Mouse (Mus musculus) liver, embryonic 11.5 days (tissue): ENCODE measurements at regions not wholly inside any gene's neighbourhood (a gene's known extent, or its start where the extent isn't known, plus 50 kb on each side); places are given as distances from the start of the nearest gene placed in this dataset.

Experiments used
- ATAC-seq: fragments of 200-750 bp; cut with Nextera tagmentation; replicated peaks from 2 replicates; pipeline ENCODE4 v1.8.0; 2017; ENCODE audit warnings: moderate number of reproducible peaks, mild to moderate bottlenecking, moderate TSS enrichment, moderate library complexity; ENCODE audit not compliant: low FRiP score
- DNase-seq: peaks from one replicate; pipeline ENCODE4 v3.0.0-alpha.2; 2017; ENCODE audit warnings: low spot score
- H3K27ac ChIP-seq: fragments of 300-500 bp; sonication (generic); 2 replicates; pipeline ENCODE4 v1.5.1; 2014; ENCODE audit warnings: mild to moderate bottlenecking, low read depth, low read length, control low read depth
- H3K27me3 ChIP-seq: fragments of 300-500 bp; sonication (generic); replicated peaks from 2 replicates; pipeline ENCODE4 v1.6.1; 2014; ENCODE audit warnings: low read length, mixed read lengths; ENCODE audit not compliant: control insufficient read depth, insufficient read depth
- H3K36me3 ChIP-seq: fragments of 300-500 bp; sonication (generic); 2 replicates; pipeline ENCODE4 v1.6.1; 2014; ENCODE audit warnings: mild to moderate bottlenecking, low read length, moderate library complexity, mixed read lengths; ENCODE audit not compliant: control insufficient read depth, insufficient read depth
- H3K4me1 ChIP-seq: fragments of 300-500 bp; sonication (generic); replicated peaks from 2 replicates; pipeline ENCODE4 v1.6.1; 2014; ENCODE audit warnings: low read length, mixed read lengths; ENCODE audit not compliant: control insufficient read depth, insufficient read depth
- H3K4me2 ChIP-seq: fragments of 300-500 bp; sonication (generic); 2 replicates; pipeline ENCODE4 v1.6.1; 2014; ENCODE audit warnings: mild to moderate bottlenecking, control low read depth, moderate library complexity
- H3K4me3 ChIP-seq: fragments of 300-500 bp; sonication (generic); 2 replicates; pipeline ENCODE4 v1.5.1; 2014; ENCODE audit warnings: low read depth, low read length, control low read depth
- H3K9ac ChIP-seq: fragments of 300-500 bp; sonication (generic); 2 replicates; pipeline ENCODE4 v1.6.1; 2014; ENCODE audit warnings: low read depth, low read length, control low read depth
- H3K9me3 ChIP-seq: fragments of 300-500 bp; sonication (generic); 2 replicates; pipeline ENCODE4 v1.6.1; 2016; ENCODE audit warnings: low read length, inconsistent platforms, mixed read lengths; ENCODE audit not compliant: control insufficient read depth
- WGBS: fragments of 180-500 bp; shearing (Covaris S2); extraction: QIAGEN DNeasy Blood & Tissue Kit; methylation state at CpG from one replicate; pipeline ENCODE4 v1.1.7; 2014; 5-methylcytosine and 5-hydroxymethylcytosine counted together

DNA sequence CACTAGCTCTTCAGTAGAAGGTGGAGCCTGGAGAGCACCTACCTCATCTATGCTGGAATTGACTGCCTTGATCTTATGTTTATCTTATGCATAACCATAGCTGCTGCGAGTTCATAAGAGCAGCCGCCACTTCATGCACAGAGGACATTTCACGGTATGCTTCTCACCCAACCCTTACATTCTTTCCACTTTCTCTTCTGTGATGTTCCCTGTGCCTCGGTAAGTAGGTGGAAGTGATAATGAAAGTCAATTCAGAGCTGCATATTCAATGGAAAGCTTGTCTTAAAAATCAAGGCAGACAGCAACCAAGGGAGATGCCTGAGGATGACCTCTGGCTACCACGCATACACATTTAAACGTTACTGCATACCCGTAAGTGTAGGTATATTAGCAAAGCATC lies 548.9 kb upstream of the Castor2 start:
- ATAC-seq (no peak), DNase-seq (no peak)
- Histone ChIP-seq H3K36me3 (no peaks in the 10 kb centered on the region), H3K4me1 (no peaks in the 10 kb centered on the region), H3K4me3 (no peak overlapping the region), H3K27ac (no peak overlapping the region), H3K9me3 (no peaks in the 10 kb centered on the region), H3K4me2 (no peak overlapping the region), H3K9ac (no peak overlapping the region), H3K27me3 (no peaks in the 10 kb centered on the region)
- 81% methylated on average over 7 of the region's 7 CpGs for WGBS

DNA sequence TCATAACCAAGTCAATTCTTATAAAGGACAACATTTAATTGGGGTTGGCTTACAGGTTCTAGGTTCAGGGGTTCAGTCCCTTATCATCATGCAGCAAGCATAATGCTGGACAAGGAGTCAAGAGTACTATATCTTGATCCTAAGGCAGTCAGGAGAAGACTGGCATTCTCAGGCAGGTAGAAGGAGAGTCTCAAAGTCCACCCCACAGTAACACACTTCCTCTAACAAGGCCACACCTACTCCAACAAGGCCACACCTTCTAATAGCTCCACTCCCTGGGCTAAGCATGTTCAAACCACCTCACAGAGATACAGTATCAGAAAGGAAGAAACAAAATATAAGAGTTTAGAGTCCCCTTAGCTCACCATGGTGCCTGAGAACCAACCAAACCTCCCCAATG lies 557.3 kb upstream of the Castor2 start:
- no peak overlapping the region for H3K4me3 ChIP-seq
- H3K4me2 ChIP-seq: no peak overlapping the region
- H3K27me3 ChIP-seq: no peaks in the 10 kb centered on the region
- ATAC-seq (no peak), DNase-seq (no peak)
- no peaks in the 10 kb centered on the region for H3K4me1 ChIP-seq
- no peak overlapping the region for H3K27ac ChIP-seq
- H3K36me3 ChIP-seq: no peaks in the 10 kb centered on the region
- H3K9me3 ChIP-seq: no peaks in the 10 kb centered on the region
- no peak overlapping the region for H3K9ac ChIP-seq

DNA sequence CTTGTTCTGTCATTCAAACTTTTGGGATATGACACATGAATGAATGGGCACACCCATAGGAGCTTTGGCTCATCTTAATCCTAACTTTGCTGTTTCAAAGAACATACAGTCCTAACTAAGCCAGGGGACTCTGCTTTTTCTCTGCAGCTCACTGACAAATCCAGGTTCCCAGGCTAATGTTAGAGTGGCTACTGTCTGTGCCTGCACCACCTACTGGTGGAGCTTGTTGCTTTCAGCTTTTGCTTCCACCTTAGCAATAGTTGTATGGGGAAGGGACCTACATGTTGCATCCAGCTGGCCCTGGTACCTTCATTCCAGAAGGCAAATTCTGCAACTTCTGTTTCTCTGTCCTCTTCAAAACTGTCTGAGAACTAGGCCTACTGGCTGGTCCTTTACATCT lies 566.8 kb upstream of the Castor2 start:
- Histone ChIP-seq H3K4me2 (no peak overlapping the region), H3K9ac (no peak overlapping the region), H3K4me3 (no peak overlapping the region), H3K9me3 (no peaks in the 10 kb centered on the region), H3K27ac (no peak overlapping the region), H3K27me3 (no peaks in the 10 kb centered on the region), H3K4me1 (no peaks in the 10 kb centered on the region), H3K36me3 (no peaks in the 10 kb centered on the region)
- no peak for ATAC-seq
- DNase-seq: no peak

DNA sequence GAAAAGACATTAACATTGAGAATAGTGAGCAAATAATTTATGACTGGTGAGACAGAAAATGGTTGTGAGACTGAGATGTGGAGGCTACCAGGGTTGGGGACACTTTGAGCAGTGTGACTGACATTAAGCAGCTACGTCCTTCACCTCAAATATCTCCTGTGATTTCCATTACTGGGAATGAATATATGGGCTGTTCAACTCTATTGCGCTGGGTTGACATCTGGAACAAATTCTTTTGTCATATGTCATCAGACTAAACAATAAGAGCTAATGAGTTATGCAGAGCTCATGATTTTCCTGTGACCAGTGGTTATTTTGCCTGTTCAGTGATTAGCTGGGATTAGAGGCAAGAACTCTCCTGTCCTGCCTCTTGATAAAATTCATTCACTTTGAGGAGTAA lies 593.9 kb upstream of the Castor2 start:
- Histone ChIP-seq H3K27me3 (no peaks in the 10 kb centered on the region), H3K9ac (no peak overlapping the region), H3K4me3 (no peak overlapping the region), H3K27ac (no peak overlapping the region), H3K4me1 (no peaks in the 10 kb centered on the region), H3K9me3 (no peaks in the 10 kb centered on the region), H3K36me3 (no peaks in the 10 kb centered on the region), H3K4me2 (no peak overlapping the region)
- WGBS: 72% methylated on average over 2 of the region's 2 CpGs
- no peak for DNase-seq
- no peak for ATAC-seq

DNA sequence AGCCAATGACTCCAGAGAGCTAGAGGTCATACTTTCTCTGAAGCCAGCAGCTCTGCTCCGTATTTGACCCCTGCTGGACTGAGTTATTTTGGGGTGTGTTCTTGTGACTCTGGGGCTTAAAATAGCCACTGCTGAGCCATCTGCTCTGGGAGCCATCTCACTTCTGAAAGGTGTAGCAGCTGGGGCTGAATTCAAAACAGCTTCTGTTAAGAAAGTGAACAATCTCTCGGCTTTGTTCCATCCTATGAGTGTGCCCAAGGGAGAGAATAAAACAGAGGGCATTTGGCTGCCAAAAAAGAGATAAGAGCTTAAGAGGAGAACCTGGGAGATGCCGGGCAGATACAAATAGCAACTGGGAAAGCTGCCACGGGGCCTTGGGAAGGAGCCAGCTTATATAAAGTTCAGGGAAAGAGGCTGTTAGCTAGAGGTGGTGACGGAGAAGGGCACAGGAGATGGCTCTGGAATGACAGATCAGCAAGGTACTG lies 611.7 kb upstream of the Castor2 start:
- Histone ChIP-seq H3K9ac (no peak overlapping the region), H3K9me3 (no peaks in the 10 kb centered on the region), H3K4me2 (no peak overlapping the region), H3K4me1 (no peaks in the 10 kb centered on the region), H3K27me3 (no peaks in the 10 kb centered on the region), H3K36me3 (no peaks in the 10 kb centered on the region), H3K4me3 (no peak overlapping the region), H3K27ac (no peak overlapping the region)
- ATAC-seq (no peak), DNase-seq (no peak)
- 42% methylated on average over 5 of the region's 5 CpGs for WGBS

DNA sequence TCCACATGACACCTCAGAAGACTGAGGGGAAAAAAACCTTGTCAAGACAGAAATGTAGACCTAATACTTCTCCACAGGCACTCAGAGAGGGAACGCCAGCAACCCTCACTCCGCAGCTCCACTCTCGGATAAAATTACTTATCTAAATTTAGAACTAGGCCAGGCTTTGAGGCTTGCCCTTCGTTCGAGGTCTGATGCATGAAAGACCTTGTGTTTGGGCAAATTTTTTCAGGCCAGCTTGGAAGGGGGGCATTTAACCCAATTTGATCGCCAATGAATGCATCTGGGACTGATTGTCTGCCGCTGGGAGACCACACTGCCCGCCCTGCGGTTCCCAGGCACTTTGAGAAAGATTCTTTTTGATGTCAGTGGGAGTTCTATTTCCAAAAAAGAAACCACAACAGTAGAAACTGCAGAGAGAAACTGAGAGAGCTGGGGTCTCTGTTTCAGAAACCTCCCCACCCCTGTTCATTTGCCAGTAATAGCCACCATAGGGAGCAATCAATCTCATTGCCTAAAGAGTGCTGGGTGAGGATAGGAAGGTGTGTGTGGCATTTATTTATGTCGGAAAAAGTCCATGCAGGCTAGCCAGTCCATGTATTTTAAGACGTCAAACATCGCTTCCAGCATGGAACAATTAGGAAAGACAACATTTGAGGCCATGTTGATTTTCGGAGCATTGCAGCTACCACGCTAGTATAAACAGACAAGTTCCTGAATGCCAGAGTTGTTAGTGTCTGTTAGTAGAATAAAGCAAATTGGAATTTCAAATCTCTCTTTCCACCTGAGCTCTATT lies 617.0 kb upstream of the Castor2 start:
- Histone ChIP-seq H3K4me1 (no peaks in the 10 kb centered on the region), H3K9me3 (no peaks in the 10 kb centered on the region), H3K27ac (no peak overlapping the region), H3K27me3 (no peaks in the 10 kb centered on the region), H3K4me2 (no peak overlapping the region), H3K9ac (no peak overlapping the region), H3K36me3 (no peaks in the 10 kb centered on the region), H3K4me3 (no peak overlapping the region)
- no peak for DNase-seq
- no peak for ATAC-seq
- WGBS: 73% methylated on average over 14 of the region's 14 CpGs

DNA sequence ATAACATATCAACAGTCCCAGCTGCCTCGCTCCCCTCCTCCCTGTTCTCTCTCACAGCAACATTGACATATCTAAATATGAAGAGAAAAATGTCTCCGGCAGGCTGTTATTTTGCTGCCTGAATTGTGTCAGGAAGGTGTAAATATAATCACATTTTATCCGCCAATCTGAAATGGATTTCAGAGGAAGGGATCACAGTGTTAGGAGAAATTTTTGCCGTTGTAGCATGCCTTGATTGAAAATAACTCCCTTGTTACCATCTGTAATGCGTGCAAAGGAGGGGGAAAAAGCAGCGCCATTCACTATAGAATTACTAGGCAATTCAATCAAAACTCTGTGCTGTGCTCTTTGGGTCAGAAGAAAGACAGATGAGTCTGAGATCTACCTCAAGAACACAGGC lies 620.3 kb upstream of the Castor2 start:
- Histone ChIP-seq H3K9ac (no peak overlapping the region), H3K9me3 (no peaks in the 10 kb centered on the region), H3K36me3 (no peaks in the 10 kb centered on the region), H3K4me1 (no peaks in the 10 kb centered on the region), H3K27ac (no peak overlapping the region), H3K27me3 (no peaks in the 10 kb centered on the region), H3K4me3 (no peak overlapping the region), H3K4me2 (no peak overlapping the region)
- ATAC-seq: no peak
- WGBS: 80% methylated on average over 6 of the region's 6 CpGs
- DNase-seq: no peak

DNA sequence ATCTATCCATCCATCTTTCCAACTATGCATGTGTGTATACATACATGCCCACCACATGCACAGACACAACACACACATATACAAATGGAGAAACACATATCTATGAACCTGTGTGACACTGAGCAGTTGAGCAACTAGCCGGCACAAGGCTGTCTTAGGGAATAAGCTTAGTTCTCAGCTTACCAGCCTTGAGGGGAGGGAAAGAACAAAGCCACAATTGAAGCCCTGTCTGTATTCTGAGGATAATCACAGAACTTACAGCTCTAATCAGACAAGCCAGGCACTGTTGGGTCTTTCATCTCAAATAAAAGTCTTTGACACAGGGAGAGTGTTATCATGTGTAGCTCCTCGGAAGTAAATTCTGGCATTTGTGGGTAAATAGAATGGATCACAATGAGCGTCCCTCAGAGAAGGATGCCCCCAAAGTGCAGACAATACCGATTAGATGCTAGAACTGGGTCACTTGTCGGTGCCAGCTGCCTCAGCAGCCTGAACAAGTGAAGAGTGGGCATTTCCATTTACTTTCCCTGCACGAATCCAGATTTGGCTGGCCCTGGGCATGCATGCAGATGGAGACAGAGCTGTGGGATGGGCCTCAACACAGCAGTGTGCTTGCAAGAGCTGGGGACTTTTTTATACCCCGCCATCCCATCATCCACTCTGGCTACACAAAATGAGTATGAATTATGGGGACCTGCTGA lies 646.0 kb upstream of the Castor2 start:
- 71% methylated on average over 7 of the region's 7 CpGs for WGBS

DNA sequence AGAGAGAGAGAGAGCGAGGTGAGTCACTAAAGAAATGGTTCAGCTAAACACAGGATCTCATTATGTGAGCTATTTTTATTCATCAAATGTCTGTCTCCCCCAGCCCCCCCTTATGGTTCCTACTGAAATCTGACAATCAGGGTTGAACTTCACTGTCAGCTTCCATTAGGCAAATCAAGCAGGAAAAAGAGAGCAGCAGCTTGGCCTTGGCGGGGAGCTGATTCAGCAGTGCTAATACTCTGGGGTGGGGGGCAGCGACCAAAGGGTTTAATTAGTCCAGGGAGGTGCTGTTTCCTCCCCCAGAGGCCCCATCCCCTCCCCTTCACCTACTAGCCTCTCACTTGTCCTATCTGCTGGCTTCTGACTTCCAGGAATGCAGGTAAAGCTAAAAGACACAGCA lies 649.6 kb upstream of the Castor2 start:
- DNase-seq: no peak
- Histone ChIP-seq H3K4me1 (no peaks in the 10 kb centered on the region), H3K9ac (no peak overlapping the region), H3K4me2 (no peak overlapping the region), H3K9me3 (no peaks in the 10 kb centered on the region), H3K27ac (no peak overlapping the region), H3K27me3 (no peaks in the 10 kb centered on the region), H3K4me3 (no peak overlapping the region), H3K36me3 (no peaks in the 10 kb centered on the region)
- no peak for ATAC-seq
- WGBS: 59% methylated on average over 2 of the region's 3 CpGs

More for the DNA sequence above, 646.0 kb upstream of the Castor2 start:
- no peaks in the 10 kb centered on the region for H3K36me3 ChIP-seq
- no peak for DNase-seq
- no peak overlapping the region for H3K4me2 ChIP-seq
- no peaks in the 10 kb centered on the region for H3K9me3 ChIP-seq
- H3K4me3 ChIP-seq: no peak overlapping the region
- no peak for ATAC-seq
- no peaks in the 10 kb centered on the region for H3K4me1 ChIP-seq
- H3K27me3 ChIP-seq: no peaks in the 10 kb centered on the region
- no peak overlapping the region for H3K27ac ChIP-seq
- H3K9ac ChIP-seq: no peak overlapping the region
